Mouse (Mus musculus) stomach, postnatal 0 days (tissue): ENCODE data around the gene Zfp667.
A peak's percentile ranks its signal among the peaks of the same experiment; 100 is the strongest.

Experiments used
- CTCF ChIP-seq: IDR thresholded peaks from 2 replicates; pipeline ENCODE4 v1.5.1; 2016; ENCODE audit warnings: antibody characterized with exemption, low read depth, mild to moderate bottlenecking, moderate library complexity
- EP300 ChIP-seq: optimal IDR thresholded peaks from 2 replicates; pipeline ENCODE3; 2016; ENCODE audit warnings: antibody characterized with exemption

- TF ChIP-seq CTCF (peak; percentile 67), EP300 (no peak)
Measured at GRCm38 (mm10) chr7:6283451-6284075, 2.8 kb upstream of the Zfp667 start.
